Mouse (Mus musculus): Measurements from ENCODE around the gene Ptger1. TPM values are rescaled to one million over a fixed set of nuclear protein-coding genes. Genes with fewer than 3 reads are reported as not detected.
A peak's percentile ranks its signal among the peaks of the same experiment; 100 is the strongest.

Gene Ptger1
- polyA plus RNA-seq, 1 experiment from 2014 or later = 0.46 TPM

DNA sequence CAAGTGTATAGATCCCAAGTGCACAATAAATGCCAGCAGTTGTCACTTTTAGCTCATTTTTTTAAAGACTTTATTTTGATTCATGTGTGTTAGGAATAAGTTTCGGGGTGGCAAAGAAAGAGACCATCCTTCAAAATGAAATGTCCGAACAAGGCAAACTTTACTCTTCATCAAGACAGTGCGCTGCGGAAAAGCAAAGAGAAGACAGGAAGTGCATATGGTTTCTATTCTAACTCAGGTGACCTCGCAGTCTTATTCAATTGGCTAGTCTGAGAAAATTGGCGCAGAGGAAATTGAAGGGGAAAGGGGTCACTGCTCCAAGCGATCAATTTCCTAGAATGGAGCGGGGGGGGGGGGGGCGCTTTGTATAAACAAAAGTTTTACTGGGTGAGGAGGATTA lies 33.1 kb downstream of the Ptger1 start:
- Histone ChIP-seq H3K27ac (replicated peaks) (peak overlapping the region; percentile 71; the same call in 1 of the 2 replicates), H3K4me2 (peak overlapping the region; percentile 96), H3K27me3 (no peaks in the 10 kb centered on the region), H3K9ac (peak overlapping the region; percentile 95), H3K4me1 (replicated peaks) (peaks cover 35% of the 10 kb centered on the region), H3K9me3 (no peaks in the 10 kb centered on the region), H3K4me3 (peak overlapping the region; percentile 92), H3K36me3 (no peaks in the 10 kb centered on the region)
- ATAC-seq (ENCODE audit: low read depth) = no peak
- 54% methylated on average over 9 of the region's 9 CpGs for WGBS

DNA sequence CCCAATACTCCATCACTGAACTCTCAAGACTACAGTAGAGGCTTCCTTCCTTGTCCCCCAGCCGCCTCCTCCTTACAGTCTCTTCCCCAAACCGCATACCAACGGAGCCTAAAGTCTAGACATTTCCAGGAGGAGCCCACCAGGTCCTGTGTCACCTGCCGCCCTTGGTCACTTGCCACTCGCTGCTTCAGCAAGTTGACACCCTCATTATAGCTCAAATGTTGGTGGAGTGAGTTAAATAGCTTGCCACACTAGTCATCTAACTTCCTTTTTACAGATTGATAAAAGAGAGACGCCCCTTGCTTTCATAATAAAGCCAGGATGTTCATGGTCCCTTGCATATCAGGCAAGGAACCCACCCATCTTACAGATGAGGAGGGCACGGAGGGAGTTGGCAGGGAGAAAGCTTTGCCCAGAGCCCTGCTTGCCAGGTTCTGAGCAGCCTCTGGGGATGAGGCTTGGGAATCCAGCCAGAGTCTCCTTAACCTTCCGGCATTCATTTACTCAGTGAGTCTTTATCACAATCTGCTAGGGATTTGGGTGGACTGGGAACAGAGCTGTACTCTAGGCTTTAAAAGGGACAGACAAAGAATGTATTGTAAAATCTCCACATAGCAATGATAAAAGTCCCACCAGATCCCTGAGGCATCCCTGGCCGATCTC lies 34.1 kb downstream of the Ptger1 start:
- Histone ChIP-seq H3K27me3 (no peaks in the 10 kb centered on the region), H3K4me1 (replicated peaks) (peaks cover 35% of the 10 kb centered on the region), H3K9me3 (no peaks in the 10 kb centered on the region), H3K36me3 (no peaks in the 10 kb centered on the region), H3K9ac (no peak overlapping the region), H3K4me3 (no peak overlapping the region), H3K27ac (replicated peaks) (no peak overlapping the region), H3K4me2 (no peak overlapping the region)
- ATAC-seq (ENCODE audit: low read depth) = no peak
- WGBS = 80% methylated on average over 9 of the region's 9 CpGs

- Histone ChIP-seq H3K9ac (no peak overlapping the region), H3K4me2 (no peak overlapping the region), H3K27me3 (no peaks in the 10 kb centered on the region), H3K36me3 (no peaks in the 10 kb centered on the region), H3K4me1 (replicated peaks) (peaks cover 13% of the 10 kb centered on the region), H3K9me3 (no peaks in the 10 kb centered on the region), H3K27ac (replicated peaks) (no peak overlapping the region), H3K4me3 (no peak overlapping the region)
- no peak for ATAC-seq (ENCODE audit: low read depth)
- 85% methylated on average over 4 of the region's 4 CpGs for WGBS
These were observed 36.9 kb downstream of the Ptger1 start for GRCm38 (mm10) chr8:83703426-83703825.

DNA sequence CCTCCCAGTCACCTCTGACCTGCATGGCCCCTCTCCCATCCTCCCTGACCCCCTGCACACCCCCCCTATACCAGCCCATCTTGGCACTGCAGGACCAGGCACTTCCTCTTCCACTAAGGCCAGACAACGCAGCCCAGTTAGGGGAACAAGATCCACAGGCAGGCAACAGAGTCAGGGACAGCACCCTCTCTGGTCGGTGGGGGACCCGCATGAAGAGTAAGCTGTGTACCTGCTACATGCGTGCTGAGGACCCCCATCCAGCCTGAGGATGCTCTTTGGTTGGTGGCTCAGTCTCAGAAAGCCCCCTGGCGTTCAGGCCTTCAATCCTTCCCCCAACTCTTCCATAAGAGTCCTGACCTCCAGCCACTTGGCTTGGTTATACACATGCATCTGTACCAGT lies 39.9 kb downstream of the Ptger1 start:
- no peak for ATAC-seq (ENCODE audit: low read depth)
- Histone ChIP-seq H3K27ac (replicated peaks) (no peak overlapping the region), H3K9ac (no peak overlapping the region), H3K4me1 (replicated peaks) (no peaks in the 10 kb centered on the region), H3K9me3 (no peaks in the 10 kb centered on the region), H3K4me2 (no peak overlapping the region), H3K27me3 (no peaks in the 10 kb centered on the region), H3K4me3 (no peak overlapping the region), H3K36me3 (no peaks in the 10 kb centered on the region)
- 65% methylated on average over 5 of the region's 5 CpGs for WGBS

DNA sequence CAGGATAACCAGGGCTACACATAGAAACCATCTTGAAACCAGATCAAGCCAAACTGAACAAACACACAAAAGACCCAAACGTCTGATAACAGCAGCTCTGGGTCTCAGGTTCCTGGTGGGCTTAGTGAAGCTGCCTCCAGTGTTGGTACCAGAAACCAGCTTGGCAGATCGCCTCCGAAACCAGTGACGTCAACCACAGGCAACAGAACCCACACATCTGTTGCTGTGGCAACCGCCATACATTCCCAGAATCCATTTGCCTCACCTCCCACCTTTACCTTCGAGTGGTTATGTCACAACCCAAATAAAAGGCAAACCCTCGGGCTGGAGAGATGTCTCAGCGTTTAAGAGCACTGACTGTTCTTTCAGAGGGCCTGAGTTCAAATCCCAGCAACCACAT lies 41.1 kb downstream of the Ptger1 start:
- H3K4me3 ChIP-seq = no peak overlapping the region
- WGBS = 73% methylated on average over 8 of the region's 8 CpGs
- H3K27me3 ChIP-seq = no peaks in the 10 kb centered on the region
- H3K4me1 ChIP-seq (replicated peaks) = no peaks in the 10 kb centered on the region
- no peak overlapping the region for H3K9ac ChIP-seq
- no peak overlapping the region for H3K4me2 ChIP-seq
- no peak for ATAC-seq (ENCODE audit: low read depth)
- no peak overlapping the region for H3K27ac ChIP-seq (replicated peaks)
- H3K9me3 ChIP-seq = no peaks in the 10 kb centered on the region
- H3K36me3 ChIP-seq = no peaks in the 10 kb centered on the region

GRCm38 (mm10) chr8:83714676-83715030 lies 48.2 kb downstream of the Ptger1 start:
- H3K4me3 ChIP-seq = peak overlapping the region; percentile 93
- peaks cover 24% of the 10 kb centered on the region for H3K4me1 ChIP-seq (replicated peaks)
- peak; percentile 48; the same call in 1 of the 2 replicates for ATAC-seq (ENCODE audit: low read depth)
- H3K4me2 ChIP-seq = peak overlapping the region; percentile 97
- peaks cover 3% of the 10 kb centered on the region for H3K36me3 ChIP-seq
- 17% methylated on average over 8 of the region's 8 CpGs for WGBS
- H3K27me3 ChIP-seq = 0 out of 2 replicates have a peak, but pooled peaks cover 4% of the 10 kb centered on the region
- 0 out of 2 replicates have a peak overlapping the region, but pooled peaks have one; percentile 49 for H3K27ac ChIP-seq (replicated peaks)
- H3K9ac ChIP-seq = no peak overlapping the region
- H3K9me3 ChIP-seq = no peaks in the 10 kb centered on the region

GRCm38 (mm10) chr8:83715031-83715690 lies 48.7 kb downstream of the Ptger1 start, which contains the start of gene Ddx39:
Gene Ddx39 (plus strand): TSS chr8:83715177.
- Histone ChIP-seq H3K27ac (replicated peaks) (peak within 1 kb of the TSS; percentile 91), H3K27me3 (0 out of 2 replicates have a peak, but pooled peaks cover 4% of the 10 kb centered on the region), H3K4me1 (replicated peaks) (peaks cover 24% of the 10 kb centered on the region), H3K36me3 (peaks cover 8% of the 10 kb centered on the region), H3K4me3 (peak within 1 kb of the TSS; percentile 93), H3K4me2 (peak within 1 kb of the TSS; percentile 97), H3K9me3 (no peaks in the 10 kb centered on the region), H3K9ac (peak within 1 kb of the TSS; percentile 87)
- under 1% methylated on average over 63 of the region's 63 CpGs for WGBS
- ATAC-seq (ENCODE audit: low read depth) = peak; percentile 100

GRCm38 (mm10) chr8:83715771-83716170 lies 49.3 kb downstream of the Ptger1 start:
- H3K9me3 ChIP-seq = no peaks in the 10 kb centered on the region
- peak overlapping the region; percentile 93 for H3K4me3 ChIP-seq
- peak overlapping the region; percentile 97 for H3K4me2 ChIP-seq
- peak overlapping the region; percentile 87 for H3K9ac ChIP-seq
- under 1% methylated on average over 17 of the region's 17 CpGs for WGBS
- H3K36me3 ChIP-seq = peaks cover 14% of the 10 kb centered on the region
- H3K27me3 ChIP-seq = 0 out of 2 replicates have a peak, but pooled peaks cover 4% of the 10 kb centered on the region
- no peak for ATAC-seq (ENCODE audit: low read depth)
- peak overlapping the region; percentile 91; the same call in 1 of the 2 replicates for H3K27ac ChIP-seq (replicated peaks)
- peaks cover 24% of the 10 kb centered on the region for H3K4me1 ChIP-seq (replicated peaks)

GRCm38 (mm10) chr8:83716563-83716962 lies 50.1 kb downstream of the Ptger1 start:
- 88% methylated on average over 2 of the region's 2 CpGs for WGBS
- no peak for ATAC-seq (ENCODE audit: low read depth)
- Histone ChIP-seq H3K36me3 (peaks cover 22% of the 10 kb centered on the region), H3K9me3 (no peaks in the 10 kb centered on the region), H3K4me1 (replicated peaks) (peaks cover 24% of the 10 kb centered on the region), H3K9ac (no peak overlapping the region; the same call in 1 of the 2 replicates), H3K27ac (replicated peaks) (no peak overlapping the region), H3K4me2 (peak overlapping the region; percentile 97), H3K4me3 (peak overlapping the region; percentile 93; the same call in 1 of the 2 replicates), H3K27me3 (0 out of 2 replicates have a peak, but pooled peaks cover 4% of the 10 kb centered on the region)

- H3K9me3 ChIP-seq = no peaks in the 10 kb centered on the region
- H3K27ac ChIP-seq (replicated peaks) = no peak overlapping the region
- no peaks in the 10 kb centered on the region for H3K27me3 ChIP-seq
- H3K9ac ChIP-seq = no peak overlapping the region; the same call in 1 of the 2 replicates
- H3K4me2 ChIP-seq = no peak overlapping the region
- no peak for ATAC-seq (ENCODE audit: low read depth)
- 90% methylated on average over 2 of the region's 2 CpGs for WGBS
- H3K4me1 ChIP-seq (replicated peaks) = peaks cover 24% of the 10 kb centered on the region
- peaks cover 47% of the 10 kb centered on the region for H3K36me3 ChIP-seq
- H3K4me3 ChIP-seq = no peak overlapping the region
These were observed 52.6 kb downstream of the Ptger1 start for GRCm38 (mm10) chr8:83719048-83719447.

DNA sequence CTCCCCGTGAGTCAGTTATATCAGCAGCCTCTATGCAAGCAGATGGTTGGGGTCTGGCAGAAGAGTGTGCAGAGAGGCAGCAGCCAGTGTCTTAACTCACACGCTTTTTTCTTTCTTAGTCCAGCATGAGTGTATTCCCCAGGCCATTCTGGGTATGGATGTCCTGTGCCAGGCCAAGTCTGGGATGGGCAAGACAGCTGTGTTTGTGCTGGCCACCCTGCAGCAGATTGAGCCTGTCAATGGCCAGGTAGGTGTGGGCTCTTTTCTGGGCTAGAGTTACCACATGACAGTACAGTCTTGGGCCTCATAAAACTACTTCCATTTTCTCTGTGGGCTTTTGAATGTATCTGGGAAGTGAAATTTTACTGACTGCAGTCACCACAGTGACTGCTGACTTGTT lies 53.2 kb downstream of the Ptger1 start:
- Histone ChIP-seq H3K27me3 (no peaks in the 10 kb centered on the region), H3K9me3 (no peaks in the 10 kb centered on the region), H3K4me2 (no peak overlapping the region), H3K36me3 (peaks cover 53% of the 10 kb centered on the region), H3K4me1 (replicated peaks) (peaks cover 24% of the 10 kb centered on the region), H3K27ac (replicated peaks) (no peak overlapping the region), H3K9ac (no peak overlapping the region; the same call in 1 of the 2 replicates), H3K4me3 (no peak overlapping the region)
- 89% methylated on average over 2 of the region's 2 CpGs for WGBS
- ATAC-seq (ENCODE audit: low read depth) = no peak

- Histone ChIP-seq H3K4me1 (replicated peaks) (peaks cover 15% of the 10 kb centered on the region), H3K27me3 (no peaks in the 10 kb centered on the region), H3K4me3 (no peak overlapping the region), H3K27ac (replicated peaks) (no peak overlapping the region), H3K4me2 (no peak overlapping the region), H3K9ac (no peak overlapping the region), H3K9me3 (no peaks in the 10 kb centered on the region), H3K36me3 (peaks cover 71% of the 10 kb centered on the region)
- ATAC-seq (ENCODE audit: low read depth) = no peak
- 94% methylated on average over 25 of the region's 25 CpGs for WGBS
These were observed 55.0 kb downstream of the Ptger1 start for GRCm38 (mm10) chr8:83721405-83722025.

All from neural tube, embryonic 13.5 days (tissue).